17 mouse cellular contexts compared by ENCODE assay signal in the genomic region with DNA sequence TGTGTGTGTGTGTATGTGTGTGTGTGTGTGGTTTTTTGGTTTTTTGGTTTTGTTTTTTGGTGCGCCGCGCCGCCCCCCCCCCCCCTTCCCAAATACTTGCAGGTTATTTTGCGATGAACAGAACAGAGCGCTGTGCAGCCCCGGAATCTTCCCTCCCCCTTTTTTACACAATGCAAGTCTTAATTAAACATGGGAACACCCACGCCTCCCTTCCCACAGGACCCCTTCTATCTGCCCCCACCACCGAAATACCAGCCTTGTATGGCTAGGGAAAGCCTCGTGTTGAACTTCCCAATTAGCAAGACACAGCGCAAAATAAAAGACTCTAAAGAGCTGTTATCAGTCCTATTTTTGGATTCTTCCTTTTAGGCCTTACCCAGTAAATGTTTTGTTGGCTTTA. TPM values are rescaled to one million over a fixed set of nuclear protein-coding genes. Genes with fewer than 3 reads are reported as not detected.
"Had no signal": no experiment of that assay in that cellular context is flagged by ENCODE, and none has a peak within 500 bp of the region (broad histone marks: within the 10 kb centered on the region; RNA-seq: fewer than 3 reads in every experiment).

No protein-coding gene starts in this region.

- H3K4me3 ChIP-seq: limb, embryonic 12.5 days; midbrain, embryonic 15.5 days; neural tube, embryonic 13.5 days had no signal

- DNase-seq: kidney, postnatal 25 days; liver; lung, adult 2 months; lung, postnatal 36 days; retina, postnatal 1 day; right cerebral cortex, postnatal 4 days; spleen, adult 18-20 months; thymus, adult 18-20 months; thymus, postnatal 14 days had no signal

- H3K4me1 ChIP-seq: limb, embryonic 12.5 days; midbrain, embryonic 15.5 days; neural tube, embryonic 13.5 days had no signal

- H3K9ac ChIP-seq: limb, embryonic 12.5 days; liver, embryonic 14.5 days; midbrain, embryonic 15.5 days; neural tube, embryonic 13.5 days had no signal

- H3K4me2 ChIP-seq: limb, embryonic 12.5 days; midbrain, embryonic 11.5 days; midbrain, embryonic 15.5 days; neural tube, embryonic 13.5 days had no signal

- H3K27ac ChIP-seq: limb, embryonic 12.5 days; liver, embryonic 14.5 days; midbrain, embryonic 15.5 days; neural tube, embryonic 13.5 days had no signal

- H3K9me3 ChIP-seq: limb, embryonic 12.5 days; midbrain, embryonic 15.5 days; neural tube, embryonic 13.5 days had no signal

- ATAC-seq: lung, postnatal 0 days; midbrain, embryonic 15.5 days had no signal

- H3K36me3 ChIP-seq: limb, embryonic 12.5 days; midbrain, embryonic 15.5 days; neural tube, embryonic 13.5 days had no signal

RNA-seq across cellular contexts. Expression of a gene that starts 6.3 kb away (rescaled TPM):
- total RNA-seq: megakaryocyte progenitor cell, adult 5-6 weeks had no signal
- polyA plus RNA-seq: lung, postnatal 0 days; urinary bladder, adult 2 months had no signal
